Mouse (Mus musculus): ENCODE data around the gene Slc36a2.

The Slc36a2 gene

GRCm38 (mm10) chr11:55184733-55185291, at the start of gene Slc36a2:
Slc36a2 (minus strand) TSS chr11:55185077.
- peak; percentile 85 to 90 for DNase-seq

DNA sequence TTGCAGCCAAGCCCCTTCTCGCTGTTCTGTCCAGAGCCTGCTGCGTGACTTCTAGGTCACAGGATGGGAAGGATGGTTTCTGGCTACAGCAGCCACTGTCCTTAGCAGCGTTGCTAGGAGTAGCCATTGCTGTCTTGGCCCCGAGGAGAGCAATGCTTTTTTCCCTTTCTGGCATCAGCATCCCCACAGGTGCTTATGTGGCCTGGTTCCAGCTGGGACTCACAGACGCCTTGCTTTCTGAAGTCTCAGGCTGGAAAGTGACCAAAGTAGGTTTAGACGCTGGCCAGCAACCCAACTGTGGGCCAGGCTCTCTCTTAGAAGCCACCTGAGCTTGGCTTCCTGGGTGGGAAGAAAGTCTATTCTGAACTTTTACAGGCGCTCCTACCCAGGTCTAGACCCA, 49.4 kb upstream of the Slc36a2 start:
- DNase-seq: peak; percentile 86 to 89

DNA sequence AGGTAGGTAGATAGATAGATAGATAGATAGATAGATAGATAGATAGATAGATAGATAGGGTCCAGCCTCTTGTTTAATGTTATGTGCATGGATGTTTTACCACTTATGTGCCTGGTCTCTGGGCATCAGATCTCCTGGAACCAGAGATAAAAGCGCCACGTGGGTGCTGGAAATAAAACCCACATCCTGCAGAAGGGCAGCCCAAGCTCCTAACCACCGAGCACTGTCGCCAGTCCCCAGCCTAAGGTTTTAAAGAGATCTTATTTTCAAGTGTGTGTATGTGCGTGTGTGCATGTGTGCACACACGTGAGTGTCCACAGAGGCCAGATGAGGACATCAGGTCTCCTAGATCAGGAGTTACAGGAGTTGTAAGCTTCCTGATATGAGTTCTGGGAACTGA, 46.2 kb upstream of the Slc36a2 start:
- DNase-seq: no peak

DNA sequence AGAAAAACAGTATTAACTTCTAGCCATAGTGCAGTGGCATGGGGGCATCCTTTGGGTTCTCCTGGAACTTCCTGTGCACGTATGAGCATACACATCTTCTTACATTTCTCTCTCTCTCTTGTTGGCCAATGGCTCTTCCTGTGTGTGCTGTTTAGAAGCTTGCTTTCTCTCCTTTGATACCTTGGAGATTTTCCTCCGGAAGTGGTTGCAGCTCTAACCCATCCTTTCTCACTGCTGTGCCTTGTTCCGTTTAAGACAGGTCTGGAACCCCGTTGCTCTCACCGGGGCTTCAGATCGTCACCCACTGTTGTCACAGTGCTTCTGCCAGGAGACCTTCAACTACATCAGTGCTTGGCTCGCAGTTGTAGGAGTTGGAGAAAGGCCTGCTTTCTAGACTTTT, 36.4 kb upstream of the Slc36a2 start:
- no peak for DNase-seq

GRCm38 (mm10) chr11:55218473-55218872, 33.6 kb upstream of the Slc36a2 start:
- DNase-seq: no peak

DNA sequence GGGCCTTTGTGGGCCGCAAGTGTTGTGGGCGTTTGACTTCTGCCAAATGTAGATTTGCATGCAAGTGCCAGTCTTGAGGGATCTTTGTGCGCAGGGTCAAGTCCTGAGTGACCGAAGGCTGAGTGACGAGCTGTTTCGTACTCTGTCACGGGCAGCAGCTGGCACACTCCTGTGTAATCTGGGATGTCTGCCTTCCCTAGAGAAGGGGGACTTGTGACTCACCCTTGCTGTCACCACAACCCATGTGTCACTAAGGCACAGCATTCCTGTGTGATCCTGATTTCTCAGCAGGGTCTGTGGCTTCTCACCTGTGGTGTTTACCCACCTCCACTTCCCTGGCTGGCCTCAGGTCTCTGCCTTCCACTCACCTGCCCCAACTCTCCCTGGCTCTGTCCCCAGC, 33.0 kb upstream of the Slc36a2 start:
- DNase-seq: no peak

DNA sequence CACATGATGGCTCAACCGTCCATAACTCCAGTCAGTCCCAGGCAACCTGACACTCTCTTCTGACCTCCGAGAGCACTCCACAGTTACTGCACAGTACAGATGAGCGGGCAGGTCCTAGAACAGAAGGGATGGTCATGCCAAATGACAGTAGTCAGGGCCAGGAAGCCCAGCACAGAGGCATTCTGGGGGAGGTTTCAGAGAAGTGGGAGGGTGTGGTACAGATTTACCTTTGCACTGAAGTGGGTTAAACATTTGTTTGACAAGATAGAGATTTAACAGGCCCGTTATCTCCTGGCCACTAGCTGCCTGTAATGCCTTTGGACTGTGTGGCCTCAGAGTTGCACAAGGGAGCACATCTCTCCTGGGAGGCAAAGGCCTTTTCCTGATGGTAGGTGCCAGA, 32.5 kb upstream of the Slc36a2 start:
- DNase-seq: no peak

- no peak for DNase-seq
Observed at GRCm38 (mm10) chr11:55216830-55217229, 32.0 kb upstream of the Slc36a2 start.

DNA sequence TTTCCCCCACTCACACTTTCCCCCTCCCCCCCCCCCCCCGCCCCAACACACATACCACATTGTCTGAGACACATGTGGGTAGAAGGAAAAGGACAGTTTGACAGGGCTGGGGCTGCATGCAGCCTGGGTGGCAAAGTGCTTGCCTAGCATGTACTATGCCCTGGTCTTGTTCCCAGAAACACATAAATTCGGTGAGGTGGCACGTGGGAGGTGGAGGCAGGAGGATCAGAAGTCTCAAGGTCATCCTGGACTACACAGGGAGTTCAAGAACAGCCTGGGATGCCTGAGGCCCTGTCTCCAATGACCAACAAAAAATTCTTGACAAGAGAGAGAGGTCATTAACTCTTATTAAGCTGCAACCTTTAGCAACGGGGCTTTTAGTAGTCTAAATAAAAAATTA, 31.2 kb upstream of the Slc36a2 start:
- DNase-seq: no peak

DNA sequence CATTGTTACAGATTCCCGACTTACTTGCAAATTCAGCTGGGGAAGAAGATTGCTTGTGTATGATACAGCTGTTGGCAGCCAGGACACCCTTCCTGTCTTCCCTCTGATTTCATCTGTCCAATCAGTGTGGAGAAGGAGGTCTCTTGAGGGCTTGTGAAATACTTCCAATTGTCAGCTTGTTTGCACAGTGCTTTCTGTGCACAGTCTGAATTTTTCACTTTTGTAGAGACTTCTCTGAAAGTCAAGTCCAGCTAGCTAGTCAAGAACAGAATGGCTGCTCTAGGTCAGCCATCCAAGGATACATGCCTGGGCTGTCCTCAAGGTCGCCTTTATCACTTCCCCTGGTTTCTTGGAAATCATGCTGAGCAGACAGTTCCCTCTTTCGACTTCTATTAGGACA, 30.1 kb upstream of the Slc36a2 start:
- no peak for DNase-seq

- no peak for DNase-seq
Observed at GRCm38 (mm10) chr11:55214161-55214560, 29.3 kb upstream of the Slc36a2 start.

DNA sequence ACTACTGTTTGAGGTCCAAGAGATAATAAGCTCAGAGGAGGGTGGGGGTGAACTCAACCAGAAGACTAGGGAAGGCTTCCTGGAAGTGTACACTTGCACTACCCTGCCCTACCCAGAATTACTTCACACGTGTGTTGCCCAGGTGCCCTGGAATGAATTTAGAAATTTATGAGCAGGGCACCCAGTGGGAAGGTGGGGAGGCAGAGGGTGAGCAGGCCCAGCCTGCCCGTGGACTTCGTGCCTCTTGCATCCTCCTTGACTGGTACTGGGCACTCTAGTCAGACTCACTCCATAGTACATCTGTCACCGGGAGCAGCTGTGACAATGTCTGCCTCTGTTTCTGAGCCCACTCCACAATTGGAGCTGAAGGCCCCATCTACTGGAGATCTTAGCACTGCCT, 28.6 kb upstream of the Slc36a2 start:
- DNase-seq: no peak

DNA sequence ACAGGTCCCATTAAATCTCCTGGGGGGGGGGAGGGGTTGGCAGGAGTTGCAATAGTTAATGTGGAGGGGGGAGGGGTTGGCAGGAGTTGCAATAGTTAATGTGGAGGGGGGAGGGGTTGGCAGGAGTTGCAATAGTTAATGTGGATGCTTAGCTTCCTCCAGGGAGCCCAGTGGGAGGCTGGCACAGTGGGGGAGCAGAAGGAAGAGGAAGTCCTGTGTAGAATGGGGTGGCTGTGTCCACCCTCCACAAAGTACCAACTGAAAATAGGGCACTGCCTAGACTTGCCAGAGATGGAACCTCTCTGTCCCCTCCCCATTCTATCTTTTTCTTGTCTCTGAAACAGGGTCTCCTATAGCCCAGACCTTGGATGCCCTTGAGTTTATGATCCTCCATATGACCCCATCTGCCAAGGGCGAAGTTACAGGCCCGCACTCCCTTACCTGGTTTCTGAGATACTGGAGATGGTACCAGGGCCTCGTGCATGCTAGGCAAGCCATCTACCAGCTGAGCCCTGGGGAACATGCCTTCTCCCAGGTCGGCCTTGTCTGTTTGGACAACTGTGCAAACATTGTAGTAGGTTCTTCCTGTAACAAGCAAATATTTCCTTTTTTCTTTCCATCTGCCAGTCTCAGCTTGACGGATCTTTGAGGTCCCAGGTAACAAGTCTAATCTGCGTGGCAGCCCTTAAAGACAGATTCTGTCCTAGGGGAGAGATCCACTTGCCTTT, 24.9 kb upstream of the Slc36a2 start:
- peak; percentile 22 to 43 for DNase-seq

GRCm38 (mm10) chr11:55209032-55209431, 24.2 kb upstream of the Slc36a2 start:
- DNase-seq: no peak

GRCm38 (mm10) chr11:55208001-55208690, 23.3 kb upstream of the Slc36a2 start:
- DNase-seq: no peak

DNA sequence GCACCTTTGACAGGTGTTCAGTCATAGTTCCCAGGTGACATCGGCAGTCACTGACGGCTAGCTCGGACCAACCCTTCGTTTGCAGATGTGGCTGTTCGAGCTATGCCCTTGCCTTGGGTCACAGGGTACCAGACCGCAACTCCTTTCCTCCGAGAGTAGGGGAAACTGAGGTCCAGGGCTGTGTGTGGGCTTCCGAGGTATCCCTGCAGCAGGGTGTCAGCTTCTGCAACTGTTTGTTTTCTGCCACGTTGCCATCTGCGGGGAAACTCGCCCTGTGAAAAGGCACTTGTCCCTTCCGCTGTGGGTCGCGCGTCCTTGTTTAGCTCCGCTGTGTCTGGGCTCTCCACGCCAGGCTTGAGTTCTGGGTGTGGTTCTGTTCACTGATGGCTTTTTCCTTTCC, 19.7 kb upstream of the Slc36a2 start:
- peak; percentile 57 to 64 for DNase-seq

GRCm38 (mm10) chr11:55204159-55204596, 19.3 kb upstream of the Slc36a2 start, which contains the start of gene Slc36a1:
Slc36a1 (plus strand) TSS chr11:55204350.
- peak; percentile 99 to 100 for DNase-seq

DNA sequence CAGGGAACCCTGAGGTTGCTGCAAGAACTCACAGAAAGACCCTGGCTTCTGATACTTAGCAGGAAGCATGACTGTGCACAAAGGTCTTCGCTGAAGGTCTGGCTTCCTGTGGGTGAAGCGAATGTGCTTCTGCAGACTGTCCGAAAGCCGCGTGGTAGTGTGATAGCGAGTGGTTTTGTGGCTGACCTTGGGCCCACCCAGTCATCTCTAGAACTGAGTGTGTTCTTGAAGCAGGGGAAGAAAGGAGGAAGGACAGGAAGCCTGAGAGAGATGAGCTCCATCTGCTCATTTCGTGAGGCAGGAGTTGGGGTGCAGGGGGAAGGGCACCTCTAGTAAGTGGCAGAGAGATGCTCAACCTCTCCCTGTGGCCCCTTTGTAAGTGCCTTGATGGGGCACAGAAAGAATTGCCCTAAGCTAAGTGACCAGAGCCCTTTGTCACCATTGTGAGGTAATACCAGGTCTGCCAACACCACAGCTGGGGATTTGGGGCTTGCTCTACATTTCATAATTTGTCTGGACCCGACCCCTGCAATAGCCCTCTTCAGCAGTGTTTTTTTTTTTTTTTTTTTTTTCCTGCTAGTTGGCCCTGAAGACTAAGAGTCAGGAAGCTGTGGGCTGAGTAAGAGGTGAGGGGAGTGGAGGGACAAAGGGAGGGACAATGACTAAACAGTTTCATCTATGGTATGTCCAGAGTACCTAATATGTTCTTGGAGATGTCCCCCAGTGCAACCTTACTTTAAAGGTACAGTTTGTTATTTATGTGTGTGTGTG, 13.0 kb upstream of the Slc36a2 start:
- DNase-seq: no peak

DNA sequence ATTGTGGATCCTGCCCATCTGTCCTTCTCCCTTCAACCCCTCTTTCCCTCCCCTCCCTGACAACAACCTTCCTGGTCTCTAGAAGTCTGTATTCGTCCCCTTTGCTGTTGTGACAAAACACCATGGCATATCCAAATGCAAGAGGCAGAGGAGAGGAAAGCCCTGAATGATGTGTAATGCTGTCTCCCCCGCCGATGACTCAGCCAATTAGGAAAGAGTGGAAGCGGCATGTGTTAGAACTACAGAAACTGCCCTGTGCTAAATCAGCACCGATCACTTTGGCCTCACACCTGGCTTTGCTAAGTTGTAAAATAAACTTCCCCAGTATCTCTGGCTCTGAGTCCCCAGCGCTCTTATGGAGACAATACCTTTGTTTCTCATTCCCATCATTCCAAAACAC, 12.2 kb upstream of the Slc36a2 start:
- no peak for DNase-seq

- no peak for DNase-seq
Observed at GRCm38 (mm10) chr11:55190216-55190615, 5.3 kb upstream of the Slc36a2 start.

DNA sequence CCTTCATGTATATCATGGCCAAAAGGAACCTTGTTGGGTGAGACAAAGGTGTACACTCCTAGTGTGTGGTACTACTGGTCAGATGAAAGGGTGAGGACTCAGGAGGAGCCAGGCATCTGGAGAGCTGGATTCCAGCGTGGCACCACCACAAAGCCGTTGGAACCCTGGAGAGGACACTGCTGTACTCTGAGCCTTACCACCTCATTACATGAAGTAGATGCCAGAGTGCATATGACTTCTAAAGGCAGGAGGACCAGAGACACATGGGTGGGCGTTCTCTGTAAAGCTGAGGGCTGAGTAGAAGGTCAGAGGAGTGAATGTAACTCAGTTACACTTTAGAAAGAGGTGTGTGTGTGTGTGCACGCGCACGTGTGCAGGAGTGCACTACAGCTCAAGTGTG, 2.9 kb upstream of the Slc36a2 start:
- no peak for DNase-seq

DNA sequence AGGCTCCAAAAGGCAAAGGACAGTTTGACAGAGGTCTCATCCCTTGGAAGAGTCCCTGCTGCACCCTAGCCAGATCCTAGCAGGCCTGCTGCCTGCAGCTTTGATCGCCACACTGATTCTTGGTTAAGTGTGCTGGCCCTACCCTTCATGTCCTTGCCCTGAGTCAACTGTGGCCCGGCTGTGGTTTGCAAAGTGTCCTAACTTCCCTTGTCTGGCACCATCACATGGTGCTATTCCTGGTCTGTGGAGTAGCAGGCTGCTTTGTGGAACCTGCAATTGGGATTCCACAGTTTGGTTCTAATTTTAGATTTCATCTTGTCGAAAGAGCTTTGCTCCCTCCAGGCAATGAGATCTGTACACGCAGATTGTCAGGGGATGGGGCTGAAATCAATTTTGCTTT, 2.4 kb upstream of the Slc36a2 start:
- no peak for DNase-seq

- DNase-seq: no peak
Observed at GRCm38 (mm10) chr11:55184246-55184645, 631 bp downstream of the Slc36a2 start.
